Mouse (Mus musculus): Measurements from ENCODE around the gene Comt. TPM values are rescaled to one million over a fixed set of nuclear protein-coding genes. Genes with fewer than 3 reads are reported as not detected.
A peak's percentile ranks its signal among the peaks of the same experiment; 100 is the strongest.

Gene Comt
- polyA plus RNA-seq, 1 experiment from 2014 or later = 123 TPM

DNA sequence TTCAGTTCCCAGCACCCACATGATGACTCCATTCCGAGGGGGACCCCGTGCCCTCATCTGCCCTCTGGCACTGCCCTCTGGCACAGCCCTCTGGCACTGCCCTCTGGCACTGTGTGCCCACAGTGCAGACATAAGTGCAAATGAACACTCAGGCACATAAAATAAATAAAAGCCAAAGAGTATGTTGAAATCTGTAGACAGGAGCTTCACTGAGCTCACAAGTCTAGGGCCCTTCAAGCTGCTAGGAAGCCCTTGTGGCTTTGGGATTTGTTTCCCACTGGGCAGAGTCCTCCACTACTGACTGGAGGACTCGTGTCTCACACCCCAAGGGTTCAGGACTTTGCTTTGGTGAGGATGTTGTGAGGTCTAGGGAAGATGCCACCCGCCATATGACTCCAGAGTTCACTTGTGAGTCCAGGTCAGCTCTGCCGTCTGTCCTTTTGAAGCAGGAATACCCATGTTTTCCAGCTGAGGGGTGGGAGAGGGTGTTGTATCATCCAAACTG is 1.4 kb upstream of the Comt start:
- H3K4me1 ChIP-seq (ENCODE audit: control insufficient read depth, insufficient read depth, low read depth, low read length) = peaks cover 27% of the 10 kb centered on the region
- no peak overlapping the region for H3K4me2 ChIP-seq (ENCODE audit: low read length)
- H3K4me3 ChIP-seq (ENCODE audit: low read length) = no peak overlapping the region
- no peak for ATAC-seq
- no peak overlapping the region for H3K9ac ChIP-seq (ENCODE audit: low read depth, low read length)
- H3K27me3 ChIP-seq (replicated peaks; ENCODE audit: control insufficient read depth, insufficient read depth, low read length) = no peaks in the 10 kb centered on the region
- peaks cover 2% of the 10 kb centered on the region; the same call in 1 of the 2 replicates for H3K36me3 ChIP-seq (ENCODE audit: control insufficient read depth, insufficient read depth, low read length)
- no peaks in the 10 kb centered on the region for H3K9me3 ChIP-seq (ENCODE audit: control insufficient read depth, low read length)
- 85% methylated on average over 5 of the region's 5 CpGs for WGBS
- no peak overlapping the region for H3K27ac ChIP-seq (ENCODE audit: low read depth, low read length)

GRCm38 (mm10) chr16:18426215-18426791 is 349 bp downstream of the Comt start, which contains the start of gene Txnrd2:
TSS of gene Txnrd2 (plus strand) at chr16:18426384.
- peak within 1 kb of the TSS; percentile 84 for H3K27ac ChIP-seq (ENCODE audit: low read depth, low read length)
- H3K4me1 ChIP-seq (ENCODE audit: control insufficient read depth, insufficient read depth, low read depth, low read length) = peaks cover 27% of the 10 kb centered on the region
- H3K4me3 ChIP-seq (ENCODE audit: low read length) = peak within 1 kb of the TSS; percentile 93
- H3K9me3 ChIP-seq (ENCODE audit: control insufficient read depth, low read length) = no peaks in the 10 kb centered on the region
- WGBS = under 1% methylated on average over 50 of the region's 52 CpGs
- H3K27me3 ChIP-seq (replicated peaks; ENCODE audit: control insufficient read depth, insufficient read depth, low read length) = no peaks in the 10 kb centered on the region
- ATAC-seq = peak; percentile 84
- peak within 1 kb of the TSS; percentile 96 for H3K9ac ChIP-seq (ENCODE audit: low read depth, low read length)
- H3K4me2 ChIP-seq (ENCODE audit: low read length) = peak within 1 kb of the TSS; percentile 87
- peaks cover 2% of the 10 kb centered on the region; the same call in 1 of the 2 replicates for H3K36me3 ChIP-seq (ENCODE audit: control insufficient read depth, insufficient read depth, low read length)

DNA sequence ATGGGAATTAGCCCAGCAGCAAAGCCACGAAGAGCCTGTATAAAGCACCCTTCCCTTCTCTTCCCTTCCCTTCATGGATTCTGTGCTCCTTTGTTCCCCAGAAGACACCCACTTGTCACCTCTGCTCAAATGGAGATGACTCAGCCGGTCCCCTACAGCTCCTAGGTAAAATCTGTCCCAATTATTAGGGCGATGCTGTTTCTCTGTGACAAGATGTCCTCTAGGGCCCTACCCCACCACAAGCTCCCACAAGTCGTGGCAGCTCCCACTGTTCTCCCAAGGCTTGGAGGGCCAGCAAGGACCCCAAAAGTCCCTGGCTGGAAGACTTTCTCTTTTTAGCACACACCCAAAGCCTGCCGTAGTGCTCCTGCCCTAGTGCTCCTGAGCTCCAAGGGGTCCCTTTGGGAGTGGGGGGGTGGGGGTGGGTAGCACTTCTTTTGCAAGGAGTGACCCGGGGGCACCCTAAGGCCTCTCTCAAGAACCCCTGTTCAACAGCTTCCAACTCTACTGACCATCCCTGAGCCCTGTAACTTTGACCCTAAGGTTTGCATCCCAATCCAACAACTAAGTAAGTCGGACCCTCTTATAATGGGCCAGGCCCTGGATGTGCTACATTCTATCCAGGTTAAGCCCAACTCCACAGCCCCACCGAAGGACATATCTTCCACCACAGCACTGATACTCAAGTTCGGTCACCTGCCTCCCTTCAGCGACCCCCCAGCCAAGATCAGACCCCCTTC is 1.0 kb downstream of the Comt start:
- Histone ChIP-seq H3K27me3 (replicated peaks; ENCODE audit: control insufficient read depth, insufficient read depth, low read length) (no peaks in the 10 kb centered on the region), H3K4me2 (ENCODE audit: low read length) (peak overlapping the region; percentile 87), H3K9me3 (ENCODE audit: control insufficient read depth, low read length) (no peaks in the 10 kb centered on the region), H3K9ac (ENCODE audit: low read depth, low read length) (peak overlapping the region; percentile 96), H3K36me3 (ENCODE audit: control insufficient read depth, insufficient read depth, low read length) (no peaks in the 10 kb centered on the region), H3K27ac (ENCODE audit: low read depth, low read length) (peak overlapping the region; percentile 84), H3K4me1 (ENCODE audit: control insufficient read depth, insufficient read depth, low read depth, low read length) (peaks cover 27% of the 10 kb centered on the region), H3K4me3 (ENCODE audit: low read length) (peak overlapping the region; percentile 93)
- 21% methylated on average over 10 of the region's 10 CpGs for WGBS
- peak; percentile 65 for ATAC-seq

DNA sequence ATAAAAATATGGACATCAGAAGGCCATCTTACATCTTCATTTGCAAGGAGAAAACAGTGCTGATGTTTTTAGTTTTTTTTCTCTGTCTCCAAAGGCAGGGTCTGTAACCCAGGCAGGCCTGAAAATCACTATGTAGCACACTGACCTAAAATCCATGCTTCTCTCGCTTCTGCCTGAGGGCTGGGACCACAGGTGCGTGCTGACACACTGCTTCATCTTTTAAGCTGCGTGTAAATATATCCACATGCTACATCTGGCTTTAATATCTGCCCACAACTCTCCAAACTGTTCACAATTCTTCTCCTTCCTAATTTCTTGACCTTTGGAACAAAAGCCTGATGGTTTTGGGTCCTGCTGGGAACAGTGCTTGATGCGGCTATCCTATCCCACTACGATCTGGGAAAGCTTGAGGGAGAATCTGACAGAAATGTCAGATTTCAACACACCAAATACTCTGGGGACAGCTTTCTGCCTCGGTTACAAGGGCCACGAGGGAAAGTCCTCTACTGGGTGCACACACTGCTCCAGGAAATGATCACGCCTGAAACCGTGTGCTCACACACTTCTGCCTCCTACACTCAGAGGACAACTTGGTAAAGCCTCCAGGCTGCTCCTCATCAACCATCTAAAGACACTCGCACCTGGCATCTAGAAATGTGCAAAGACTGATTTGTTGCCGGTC is 2.1 kb downstream of the Comt start:
- Histone ChIP-seq H3K9ac (ENCODE audit: low read depth, low read length) (no peak overlapping the region; the same call in 1 of the 2 replicates), H3K4me3 (ENCODE audit: low read length) (no peak overlapping the region; the same call in 1 of the 2 replicates), H3K36me3 (ENCODE audit: control insufficient read depth, insufficient read depth, low read length) (no peaks in the 10 kb centered on the region), H3K9me3 (ENCODE audit: control insufficient read depth, low read length) (no peaks in the 10 kb centered on the region), H3K4me1 (ENCODE audit: control insufficient read depth, insufficient read depth, low read depth, low read length) (peaks cover 27% of the 10 kb centered on the region), H3K27me3 (replicated peaks; ENCODE audit: control insufficient read depth, insufficient read depth, low read length) (no peaks in the 10 kb centered on the region), H3K27ac (ENCODE audit: low read depth, low read length) (no peak overlapping the region), H3K4me2 (ENCODE audit: low read length) (peak overlapping the region; percentile 87)
- WGBS = 73% methylated on average over 11 of the region's 11 CpGs
- ATAC-seq = no peak

DNA sequence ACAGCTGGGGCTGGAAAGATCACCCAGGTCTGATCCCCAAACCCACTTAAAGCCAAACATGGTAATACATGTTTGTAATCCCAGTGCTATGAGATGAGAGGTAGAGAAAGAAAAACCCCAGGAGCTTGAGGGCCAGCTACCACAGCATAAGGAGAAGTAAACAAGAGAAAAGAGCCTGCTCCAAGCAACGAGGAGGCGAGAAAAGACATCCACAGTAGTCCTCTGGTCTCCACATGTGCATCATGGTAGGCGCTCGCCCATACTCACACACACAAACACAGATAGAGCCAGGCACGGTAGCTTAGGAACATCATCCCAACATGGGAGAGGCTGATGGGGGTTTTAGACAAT is 2.8 kb downstream of the Comt start:
- no peak for ATAC-seq
- H3K9me3 ChIP-seq (ENCODE audit: control insufficient read depth, low read length) = no peaks in the 10 kb centered on the region
- H3K27ac ChIP-seq (ENCODE audit: low read depth, low read length) = no peak overlapping the region
- no peaks in the 10 kb centered on the region for H3K36me3 ChIP-seq (ENCODE audit: control insufficient read depth, insufficient read depth, low read length)
- no peak overlapping the region for H3K4me2 ChIP-seq (ENCODE audit: low read length)
- H3K27me3 ChIP-seq (replicated peaks; ENCODE audit: control insufficient read depth, insufficient read depth, low read length) = no peaks in the 10 kb centered on the region
- no peak overlapping the region for H3K9ac ChIP-seq (ENCODE audit: low read depth, low read length)
- 81% methylated on average over 5 of the region's 5 CpGs for WGBS
- H3K4me3 ChIP-seq (ENCODE audit: low read length) = no peak overlapping the region
- H3K4me1 ChIP-seq (ENCODE audit: control insufficient read depth, insufficient read depth, low read depth, low read length) = peaks cover 27% of the 10 kb centered on the region

DNA sequence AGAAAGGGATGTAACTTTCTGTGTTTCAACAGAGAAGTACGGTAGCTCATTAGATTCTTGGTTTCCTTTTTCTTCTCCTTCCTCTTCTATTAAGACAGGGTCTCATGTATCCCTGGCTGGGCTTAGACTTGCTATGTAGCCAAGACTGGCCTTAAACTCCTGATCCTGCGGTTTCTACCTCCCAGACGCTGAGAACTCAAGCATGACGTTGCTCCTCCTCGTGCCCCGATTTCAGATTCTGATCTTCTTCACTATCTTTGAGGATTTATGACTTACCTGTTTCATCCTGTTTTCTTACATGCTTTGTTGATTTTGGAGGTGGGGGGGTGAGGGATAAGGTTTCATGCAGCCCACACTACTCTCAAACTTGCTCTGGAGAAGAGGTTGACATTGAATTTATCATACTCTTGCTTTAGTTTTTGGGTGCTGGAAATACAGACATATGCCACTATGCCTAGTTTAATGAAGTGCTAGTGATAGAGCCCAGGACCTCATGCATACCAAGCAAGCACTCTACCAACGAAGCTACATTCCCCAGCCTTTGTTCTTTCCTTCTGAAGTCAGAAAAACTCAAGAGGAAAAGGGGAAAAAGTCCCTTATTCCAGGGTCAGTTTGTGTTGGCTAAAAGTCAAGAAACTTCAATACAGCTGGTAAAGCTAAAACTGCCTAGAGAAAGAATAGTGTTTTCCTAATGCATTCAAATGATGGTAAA is 3.3 kb downstream of the Comt start:
- Histone ChIP-seq H3K4me2 (ENCODE audit: low read length) (no peak overlapping the region), H3K27ac (ENCODE audit: low read depth, low read length) (no peak overlapping the region), H3K9me3 (ENCODE audit: control insufficient read depth, low read length) (no peaks in the 10 kb centered on the region), H3K4me1 (ENCODE audit: control insufficient read depth, insufficient read depth, low read depth, low read length) (peaks cover 27% of the 10 kb centered on the region), H3K9ac (ENCODE audit: low read depth, low read length) (no peak overlapping the region), H3K27me3 (replicated peaks; ENCODE audit: control insufficient read depth, insufficient read depth, low read length) (no peaks in the 10 kb centered on the region), H3K36me3 (ENCODE audit: control insufficient read depth, insufficient read depth, low read length) (no peaks in the 10 kb centered on the region), H3K4me3 (ENCODE audit: low read length) (no peak overlapping the region)
- whole genome bisulfite sequencing = 89% methylated on average over 7 of the region's 7 CpGs
- ATAC-seq = no peak

- no peak overlapping the region for H3K27ac ChIP-seq (ENCODE audit: low read depth, low read length)
- no peak overlapping the region for H3K4me3 ChIP-seq (ENCODE audit: low read length)
- 63% methylated on average over 3 of the region's 3 CpGs for WGBS
- no peaks in the 10 kb centered on the region for H3K36me3 ChIP-seq (ENCODE audit: control insufficient read depth, insufficient read depth, low read length)
- no peak overlapping the region for H3K4me2 ChIP-seq (ENCODE audit: low read length)
- no peak overlapping the region for H3K9ac ChIP-seq (ENCODE audit: low read depth, low read length)
- no peaks in the 10 kb centered on the region for H3K27me3 ChIP-seq (replicated peaks; ENCODE audit: control insufficient read depth, insufficient read depth, low read length)
- peaks cover 16% of the 10 kb centered on the region for H3K4me1 ChIP-seq (ENCODE audit: control insufficient read depth, insufficient read depth, low read depth, low read length)
- ATAC-seq = no peak
- H3K9me3 ChIP-seq (ENCODE audit: control insufficient read depth, low read length) = no peaks in the 10 kb centered on the region
Measured at GRCm38 (mm10) chr16:18420571-18420970, 6.1 kb downstream of the Comt start.

GRCm38 (mm10) chr16:18419603-18420026 is 7.0 kb downstream of the Comt start:
- H3K27me3 ChIP-seq (replicated peaks; ENCODE audit: control insufficient read depth, insufficient read depth, low read length) = no peaks in the 10 kb centered on the region
- 94% methylated on average over 1 of the region's 1 CpGs for WGBS
- no peak overlapping the region for H3K9ac ChIP-seq (ENCODE audit: low read depth, low read length)
- H3K36me3 ChIP-seq (ENCODE audit: control insufficient read depth, insufficient read depth, low read length) = peaks cover 3% of the 10 kb centered on the region; the same call in 1 of the 2 replicates
- H3K27ac ChIP-seq (ENCODE audit: low read depth, low read length) = no peak overlapping the region
- H3K4me2 ChIP-seq (ENCODE audit: low read length) = no peak overlapping the region
- no peak overlapping the region for H3K4me3 ChIP-seq (ENCODE audit: low read length)
- peaks cover 10% of the 10 kb centered on the region for H3K4me1 ChIP-seq (ENCODE audit: control insufficient read depth, insufficient read depth, low read depth, low read length)
- no peak for ATAC-seq
- H3K9me3 ChIP-seq (ENCODE audit: control insufficient read depth, low read length) = no peaks in the 10 kb centered on the region

Measured in hindbrain, embryonic 16.5 days (tissue).